Mouse (Mus musculus) kidney, adult 2 months (tissue): ENCODE data around the gene Rab8b.

ENCODE experiments used
- CTCF ChIP-seq: fragments of 200-500 bp; conservative IDR thresholded peaks from 2 replicates; pipeline ENCODE4 v1.5.1; 2011; ENCODE audit warnings: low read depth, mild to moderate bottlenecking, control low read depth, low read length, moderate library complexity, mixed read lengths; ENCODE audit not compliant: insufficient read depth, insufficient read length
- POLR2A ChIP-seq: fragments of 200-500 bp; IDR thresholded peaks from one replicate; pipeline ENCODE4 v1.6.1; 2011; ENCODE audit warnings: low read depth, low read length, control low read depth

DNA sequence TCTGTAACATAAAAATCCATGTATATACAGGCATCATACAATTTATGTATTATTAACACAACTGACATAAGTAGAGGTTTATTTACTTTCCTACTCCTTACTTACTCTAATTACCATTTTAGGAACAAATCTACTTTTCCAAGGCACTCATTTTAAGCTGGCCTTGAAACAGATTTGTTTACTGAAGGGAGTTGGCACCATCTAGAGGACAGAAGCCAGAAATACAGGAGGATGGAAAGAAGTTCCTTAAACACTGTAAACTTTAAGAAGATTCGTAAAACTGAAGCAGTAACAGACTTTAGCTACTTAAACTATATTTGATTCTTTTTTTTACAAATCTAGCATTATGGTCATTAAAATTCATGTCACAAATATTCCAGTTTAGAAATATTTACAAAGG, 93.5 kb downstream of the Rab8b start:
- TF ChIP-seq CTCF (0 out of 2 replicates have a peak, but pooled peaks have one; percentile 6), POLR2A (no peak)
